Mouse (Mus musculus) kidney, adult 11 months (tissue): ENCODE results near the gene Nop2.

Source experiments
- DNase-seq: peaks from one replicate; pipeline ENCODE4 v3.0.0; 2022

The Nop2 gene

GRCm38 (mm10) chr6:125110927-125111326 is 20.8 kb upstream of the Nop2 start:
- no peak for DNase-seq

DNA sequence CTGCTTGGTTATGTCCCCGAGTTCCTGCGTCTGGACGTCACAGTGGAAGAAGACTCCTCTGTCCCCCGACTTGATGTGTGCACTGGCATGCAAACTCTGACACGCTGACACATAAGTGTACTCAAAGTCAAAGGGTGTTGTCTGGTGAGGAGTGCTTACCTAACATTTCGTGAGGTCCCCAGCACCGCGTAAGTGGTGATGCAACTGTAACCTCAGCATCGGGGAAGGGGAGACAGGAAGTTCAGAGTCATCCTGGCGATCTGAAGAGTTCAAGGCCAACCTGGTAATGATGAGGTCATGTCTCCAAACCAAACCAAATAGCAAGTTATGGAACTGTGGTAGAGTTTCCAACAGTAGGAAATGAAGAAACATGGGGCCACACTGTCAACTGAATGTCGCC is 19.2 kb upstream of the Nop2 start:
- no peak for DNase-seq

DNA sequence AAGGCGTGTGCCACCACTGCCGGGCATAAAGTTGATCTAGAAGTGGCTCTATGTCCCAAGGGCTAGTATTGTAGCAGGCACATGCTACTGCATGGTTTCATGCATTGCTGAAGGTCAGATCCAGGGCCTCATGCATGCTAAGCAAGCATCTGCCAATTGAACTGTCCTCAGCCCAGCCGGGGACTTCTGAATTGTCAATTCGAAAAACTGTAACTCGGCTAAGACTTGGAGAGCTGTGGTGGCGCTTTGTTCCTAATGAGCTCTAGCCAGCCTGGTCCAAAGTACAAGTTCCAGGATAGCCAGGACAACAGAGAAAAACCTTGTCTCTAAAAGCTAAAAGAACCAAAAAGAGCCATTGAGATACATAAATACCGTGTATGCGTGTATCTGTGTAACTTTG is 12.3 kb upstream of the Nop2 start:
- DNase-seq: peak; percentile 53

DNA sequence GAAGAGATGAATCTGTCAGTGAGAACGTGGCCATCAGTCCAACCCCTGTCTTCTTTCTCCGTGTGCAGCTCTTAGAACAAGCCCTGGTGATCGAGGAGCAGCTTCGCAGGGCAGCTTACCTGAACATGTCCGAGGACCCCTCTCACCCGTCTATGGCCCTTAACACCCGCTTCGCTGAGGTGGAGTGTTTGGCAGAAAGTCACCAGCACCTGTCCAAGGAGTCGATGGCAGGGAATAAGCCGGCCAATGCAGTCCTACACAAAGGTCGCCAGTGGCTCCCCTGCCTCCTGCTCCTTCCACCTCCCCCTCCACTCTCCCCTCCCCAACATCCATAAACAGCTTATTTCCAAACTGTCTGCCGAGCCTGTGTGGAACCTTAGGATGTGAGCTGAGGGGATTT is 3.0 kb upstream of the Nop2 start:
- no peak for DNase-seq

- DNase-seq: no peak
Measured at GRCm38 (mm10) chr6:125129710-125130402, 1.9 kb upstream of the Nop2 start.

DNA sequence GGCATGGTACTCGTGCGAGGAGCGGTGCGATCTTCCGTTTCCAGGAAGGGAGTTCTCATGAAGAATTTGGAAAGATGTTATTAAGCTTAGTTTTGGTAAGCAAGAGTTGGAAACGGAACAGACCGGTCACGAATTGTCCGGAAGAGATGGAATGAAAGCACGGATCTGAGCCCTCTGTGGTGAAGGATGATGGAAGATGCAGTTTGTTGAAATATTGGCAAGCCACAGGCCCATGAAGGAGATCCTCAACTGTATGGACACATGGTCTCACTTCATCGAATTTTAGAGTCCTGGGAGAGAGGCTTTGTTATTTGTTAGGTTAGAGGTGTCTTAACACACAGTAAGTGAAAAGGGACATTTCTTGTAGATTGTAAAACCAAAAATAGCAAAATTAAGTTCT is 761 bp downstream of the Nop2 start:
- DNase-seq: no peak

DNA sequence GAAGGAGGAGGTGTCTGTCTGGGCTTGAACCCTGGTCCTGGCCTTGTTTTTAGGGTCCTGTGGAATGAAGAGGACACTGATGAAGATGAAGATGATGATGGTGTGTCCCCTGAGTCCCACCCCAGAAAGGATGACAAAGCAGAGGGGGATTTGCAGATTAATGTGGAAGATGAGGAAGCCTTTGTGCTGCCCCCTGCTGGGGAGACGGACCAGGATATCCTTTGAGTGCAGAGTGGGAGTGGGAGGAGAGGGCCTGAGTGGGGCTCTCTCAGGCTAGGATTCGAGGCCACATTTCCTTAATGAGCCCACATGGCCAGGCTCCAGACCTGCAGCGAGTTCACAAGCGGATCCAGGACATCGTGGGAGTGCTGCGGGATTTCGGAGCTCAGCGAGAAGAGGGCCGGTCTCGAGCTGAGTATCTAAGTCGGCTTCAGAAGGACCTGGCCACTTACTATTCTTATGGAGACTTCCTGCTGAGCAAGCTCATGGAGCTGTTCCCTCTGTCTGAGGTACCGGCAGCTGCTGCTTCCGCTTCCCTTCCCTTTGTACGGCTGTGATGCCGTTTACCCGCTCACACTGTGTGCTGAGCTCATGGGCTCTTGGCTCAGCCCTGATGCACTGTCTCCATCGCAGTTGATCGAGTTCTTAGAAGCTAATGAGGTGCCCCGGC is 5.4 kb downstream of the Nop2 start:
- DNase-seq: no peak

GRCm38 (mm10) chr6:125139747-125140146 is 8.0 kb downstream of the Nop2 start:
- DNase-seq: no peak

GRCm38 (mm10) chr6:125142436-125142835 is 10.7 kb downstream of the Nop2 start:
- DNase-seq: no peak

GRCm38 (mm10) chr6:125143128-125143527 is 11.4 kb downstream of the Nop2 start:
- DNase-seq: no peak

DNA sequence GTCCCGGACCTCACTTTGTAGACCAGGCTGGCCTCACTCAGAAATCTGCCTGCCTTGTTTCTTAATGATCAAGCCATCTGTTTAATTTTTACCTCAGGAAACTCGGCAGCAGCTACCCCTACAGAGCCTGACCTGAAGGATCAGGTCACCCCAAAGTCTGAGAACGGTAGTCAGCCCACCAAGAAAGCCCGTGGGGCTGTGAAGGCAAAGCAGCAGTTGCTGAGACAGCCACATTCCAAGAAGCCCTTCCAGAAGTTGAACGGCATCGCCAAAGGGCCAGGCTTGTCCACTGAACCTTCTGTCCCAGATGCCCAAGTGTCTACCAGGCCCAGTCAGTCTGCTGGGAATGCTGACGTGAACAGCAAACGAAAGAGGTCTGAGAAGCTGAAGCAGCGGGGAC is 12.2 kb downstream of the Nop2 start:
- peak; percentile 61 for DNase-seq

- peak; percentile 95 for DNase-seq
Measured at GRCm38 (mm10) chr6:125145001-125145400, 13.3 kb downstream of the Nop2 start, which contains the start of gene Iffo1. TSS of gene Iffo1 (plus strand) at chr6:125145241.

GRCm38 (mm10) chr6:125145479-125145951 is 13.8 kb downstream of the Nop2 start:
- no peak for DNase-seq

GRCm38 (mm10) chr6:125146148-125146547 is 14.4 kb downstream of the Nop2 start:
- DNase-seq: no peak

DNA sequence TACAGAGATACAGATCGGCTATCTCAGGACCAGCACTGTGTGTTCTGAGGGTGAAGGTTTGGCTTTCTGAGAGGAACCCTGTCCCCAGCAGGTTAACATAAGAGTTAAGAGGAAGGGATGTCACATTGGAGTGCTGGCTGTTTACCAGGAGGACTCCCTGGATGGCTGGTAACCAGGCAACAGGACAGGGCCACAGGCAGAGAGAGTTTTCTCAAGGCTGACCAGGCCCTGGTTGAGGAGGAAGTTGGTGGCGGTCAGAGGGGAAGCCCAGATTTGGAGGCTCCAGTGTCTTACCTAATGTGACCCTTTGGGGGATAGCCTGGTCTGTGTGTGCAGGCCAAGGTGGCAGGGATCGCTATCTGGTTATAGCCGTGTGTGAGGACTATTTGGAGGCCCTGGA is 15.1 kb downstream of the Nop2 start:
- DNase-seq: peak; percentile 39

- no peak for DNase-seq
Measured at GRCm38 (mm10) chr6:125147329-125147728, 15.6 kb downstream of the Nop2 start.

DNA sequence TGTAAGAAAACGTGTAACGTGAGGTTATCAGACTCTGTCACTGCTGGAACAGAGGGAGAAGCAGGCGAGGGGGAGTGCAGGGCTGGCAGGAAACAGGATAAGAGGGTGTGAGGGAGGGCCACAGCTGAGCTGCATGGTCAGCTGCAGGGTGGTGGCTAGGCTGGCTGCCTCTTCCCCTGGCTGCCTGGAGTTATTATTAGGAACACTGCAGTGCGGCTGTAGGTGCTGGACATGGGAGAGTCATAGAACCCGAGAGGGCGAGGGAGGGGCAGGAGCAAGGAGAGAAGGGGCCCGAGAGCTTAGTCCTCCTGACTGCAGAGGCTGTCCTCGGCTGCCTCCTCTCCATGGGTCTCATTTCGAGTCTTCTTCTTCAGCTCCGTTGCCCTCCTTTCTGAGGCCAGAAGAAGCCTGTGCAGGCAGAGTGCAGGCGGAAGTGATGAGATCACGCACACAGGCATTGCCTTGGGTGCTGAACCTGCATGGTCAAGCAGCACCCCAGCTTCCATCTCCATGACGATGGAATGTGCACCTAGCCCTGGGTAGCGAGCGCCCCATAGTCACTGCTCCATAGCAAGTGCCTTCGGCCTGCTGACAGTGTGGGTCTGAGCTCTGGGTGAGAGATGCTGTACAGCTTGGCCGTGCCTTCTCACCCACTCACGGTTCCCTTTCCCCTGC is 16.7 kb downstream of the Nop2 start:
- peak; percentile 49 for DNase-seq

GRCm38 (mm10) chr6:125148926-125149568 is 17.3 kb downstream of the Nop2 start:
- peak; percentile 77 for DNase-seq

GRCm38 (mm10) chr6:125149569-125149950 is 17.9 kb downstream of the Nop2 start:
- DNase-seq: no peak

GRCm38 (mm10) chr6:125152212-125153017 is 20.7 kb downstream of the Nop2 start:
- no peak for DNase-seq

DNA sequence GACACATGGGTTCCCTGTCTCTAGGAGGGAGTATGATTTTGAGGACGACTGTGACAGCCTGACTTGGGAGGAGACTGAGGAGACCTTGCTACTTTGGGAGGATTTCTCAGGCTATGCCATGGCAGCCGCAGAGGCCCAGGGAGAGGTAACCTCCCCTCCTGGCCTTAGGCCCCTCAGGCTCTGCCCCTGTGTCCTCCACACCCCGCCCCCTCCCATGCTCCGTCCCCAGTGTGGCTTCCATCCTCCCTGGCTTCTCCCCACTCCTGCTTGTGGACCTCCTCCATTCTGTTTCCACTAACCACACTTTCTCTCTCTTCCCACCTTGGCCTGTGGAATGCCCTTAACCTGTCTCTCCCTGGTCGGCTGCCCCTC is 21.3 kb downstream of the Nop2 start:
- no peak for DNase-seq

- no peak for DNase-seq
Measured at GRCm38 (mm10) chr6:125153682-125154081, 22.0 kb downstream of the Nop2 start.

DNA sequence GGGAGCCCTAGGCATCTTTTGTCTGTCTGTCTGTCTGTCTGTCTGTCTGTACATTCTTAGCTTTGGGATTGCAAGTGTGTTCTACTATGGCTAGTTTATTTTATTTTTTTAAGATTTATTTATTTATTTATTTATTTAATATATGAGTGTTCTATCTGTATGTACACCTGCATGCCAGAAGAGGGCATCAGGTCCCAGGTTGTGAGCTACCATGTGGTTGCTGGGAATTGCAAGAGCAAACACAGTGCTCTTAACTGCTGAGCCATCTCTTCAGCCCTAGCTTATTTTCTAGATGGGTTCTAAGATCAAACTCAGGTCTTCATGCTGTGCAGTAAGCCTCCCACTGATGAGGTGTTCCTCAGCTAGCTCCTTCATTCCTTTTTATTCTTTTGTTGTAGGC is 22.8 kb downstream of the Nop2 start:
- no peak for DNase-seq
